Mouse (Mus musculus): ENCODE measurements around the gene Cadps.

GRCm38 (mm10) chr14:12798926-12799325 is 24.0 kb downstream of the Cadps start:
- TF ChIP-seq CTCF (IDR thresholded peaks at IDR 0.05; ENCODE audit: control insufficient read depth, insufficient read depth, insufficient read length) (no peak), CEBPB (IDR thresholded peaks at IDR 0.05; ENCODE audit: low read depth) (no peak), MYOD1 (IDR thresholded peaks at IDR 0.05; ENCODE audit: control insufficient read depth, insufficient read length, low read depth) (no peak)
